Mouse (Mus musculus) thymus, postnatal 25 days (tissue): ENCODE measurements around the gene Gak.

Experiments
- DNase-seq: peaks from one replicate; pipeline ENCODE4 v3.0.0; 2022

The Gak gene

GRCm38 (mm10) chr5:108629634-108630483 lies at the start of gene Gak, which contains the start of gene Tmem175:
Gene Gak, minus strand, starts transcription at chr5:108629755.
Gene Tmem175, plus strand, starts transcription at chr5:108629770.
- peak; percentile 93 for DNase-seq

- no peak for DNase-seq
These were observed 48.8 kb upstream of the Gak start for GRCm38 (mm10) chr5:108678296-108678854.

- no peak for DNase-seq
These were observed 48.2 kb upstream of the Gak start for GRCm38 (mm10) chr5:108677605-108678295.

GRCm38 (mm10) chr5:108676772-108677498 lies 47.4 kb upstream of the Gak start:
- no peak for DNase-seq

GRCm38 (mm10) chr5:108675251-108675816 lies 45.8 kb upstream of the Gak start, which contains the start of gene Slc26a1:
Gene Slc26a1, minus strand, starts transcription at chr5:108675569.
- DNase-seq, result no peak

- no peak for DNase-seq
These were observed 45.1 kb upstream of the Gak start for GRCm38 (mm10) chr5:108674624-108675023.

- DNase-seq, result no peak
These were observed 42.2 kb upstream of the Gak start for GRCm38 (mm10) chr5:108671757-108672156.

- DNase-seq, result peak; percentile 61
These were observed 41.2 kb upstream of the Gak start for GRCm38 (mm10) chr5:108670785-108671184.

GRCm38 (mm10) chr5:108669986-108670385 lies 40.4 kb upstream of the Gak start:
- DNase-seq, result no peak

- peak; percentile 86 for DNase-seq
These were observed 39.7 kb upstream of the Gak start, which contains the start of gene Dgkq for GRCm38 (mm10) chr5:108668977-108669936. Gene Dgkq, minus strand, starts transcription at chr5:108669672.

- no peak for DNase-seq
These were observed 38.9 kb upstream of the Gak start for GRCm38 (mm10) chr5:108668387-108668932.

- no peak for DNase-seq
These were observed 37.8 kb upstream of the Gak start for GRCm38 (mm10) chr5:108667370-108667769.

GRCm38 (mm10) chr5:108665066-108665465 lies 35.5 kb upstream of the Gak start:
- DNase-seq, result no peak

- DNase-seq, result no peak
These were observed 33.2 kb upstream of the Gak start for GRCm38 (mm10) chr5:108662772-108663171.

- peak; percentile 90 for DNase-seq
These were observed 31.2 kb upstream of the Gak start for GRCm38 (mm10) chr5:108660632-108661268.

- peak; percentile 22 for DNase-seq
These were observed 30.4 kb upstream of the Gak start, which contains the start of gene Idua for GRCm38 (mm10) chr5:108659698-108660631. Gene Idua, plus strand, starts transcription at chr5:108660331.

GRCm38 (mm10) chr5:108658611-108659010 lies 29.1 kb upstream of the Gak start:
- DNase-seq, result no peak

- DNase-seq, result no peak
These were observed 27.9 kb upstream of the Gak start for GRCm38 (mm10) chr5:108657406-108657805.
